Mouse (Mus musculus) A20 (cell line): ENCODE results near the gene Gm10837.
A peak's percentile ranks its signal among the peaks of the same experiment; 100 is the strongest.
"Not testable (repeated sequence)": the region's sequence is repeated elsewhere in the genome, so short reads cannot be mapped to it uniquely, and the experiment has no call there.

ENCODE experiments used
- DNase-seq: peaks from one replicate; pipeline ENCODE4 v3.0.0-alpha.2; 2011; ENCODE audit warnings: low read depth, low spot score

Gene Gm10837

DNA sequence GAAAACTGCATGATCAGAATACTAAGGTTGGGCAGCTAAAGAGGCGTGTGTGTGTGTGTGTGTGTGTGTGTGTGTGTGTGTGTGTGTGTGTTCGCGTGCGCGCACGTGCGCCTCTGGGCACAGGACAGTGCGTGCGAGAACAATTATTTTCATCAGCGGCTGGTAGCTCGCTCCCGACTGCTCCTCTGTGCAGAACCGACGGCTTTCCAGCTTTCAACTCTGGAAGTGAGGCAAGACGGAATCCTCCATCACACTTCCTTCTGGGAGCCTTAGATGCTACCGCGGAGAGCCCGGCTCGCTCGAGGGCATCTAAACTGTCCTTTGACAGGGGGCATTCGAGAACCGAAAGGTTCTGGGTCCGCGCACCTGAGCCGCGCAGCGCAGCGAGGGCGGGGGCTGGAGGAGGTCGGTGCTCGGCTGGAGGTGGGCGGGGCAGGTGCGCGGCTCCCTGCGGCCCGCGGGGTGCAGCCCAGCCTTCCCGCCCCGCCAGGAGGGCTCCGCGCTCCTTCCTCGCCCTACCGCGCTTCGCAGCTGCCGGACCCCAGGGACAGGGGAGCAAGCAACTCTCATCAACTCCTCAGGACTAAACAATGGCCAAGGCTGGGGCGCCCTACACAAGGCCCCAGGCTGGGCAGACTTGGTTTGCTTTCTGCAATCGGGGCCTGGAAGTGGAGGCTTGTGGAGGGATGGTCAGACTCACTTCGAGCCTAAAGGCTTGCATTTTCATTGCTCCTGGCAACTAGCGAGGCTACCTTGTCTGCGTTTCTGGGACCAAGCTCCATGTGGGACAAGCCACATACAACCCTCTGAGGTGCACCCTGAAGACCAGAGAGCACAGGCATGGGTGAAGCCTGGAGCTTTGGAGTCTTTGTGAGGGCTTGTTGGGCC, at the start of gene Gm10837:
Gene Gm10837, plus strand, starts transcription at position 146 of the 888 bp plus-strand sequence.
- no peak for DNase-seq

DNA sequence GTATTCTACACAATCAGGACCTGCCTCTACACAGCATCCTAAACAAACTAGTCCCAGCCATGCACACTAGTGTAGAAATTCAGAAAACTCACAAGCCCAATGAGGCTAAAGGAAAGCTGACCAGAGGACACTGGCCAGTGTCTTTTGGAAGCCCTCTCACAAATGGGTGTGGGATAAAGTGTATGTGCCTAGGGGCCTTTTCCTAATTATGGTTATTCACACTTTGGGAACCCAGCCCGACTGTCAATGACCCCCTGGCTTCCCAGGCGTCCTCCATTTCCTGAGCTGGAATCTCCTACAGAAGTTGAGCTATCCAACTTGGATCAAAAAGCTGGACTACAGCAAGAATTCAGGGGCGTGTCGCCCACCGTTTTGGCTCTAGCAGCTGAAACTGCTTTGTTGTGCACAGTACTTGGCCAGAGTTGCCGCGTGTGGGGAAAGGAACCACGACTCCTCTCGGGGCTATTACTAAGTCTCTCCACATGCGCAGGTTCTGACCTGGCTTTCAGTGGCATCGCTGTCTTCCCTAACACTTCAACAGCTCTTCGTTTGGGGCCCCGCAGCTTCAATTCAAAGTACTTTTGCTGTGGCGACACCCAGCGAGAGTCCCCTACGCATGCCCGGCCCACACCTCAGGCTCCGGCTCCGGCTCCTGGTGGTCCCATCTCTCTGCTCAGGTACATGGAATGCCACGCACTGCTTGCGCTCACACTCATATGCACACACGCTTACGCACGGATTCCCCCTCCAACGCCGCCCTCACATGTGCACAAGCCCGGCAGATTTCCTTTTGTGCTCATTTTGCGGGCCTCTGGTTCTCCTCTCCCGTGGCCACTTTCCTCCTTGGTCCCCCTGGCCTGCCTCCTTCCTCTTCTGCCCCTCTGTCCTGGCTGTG, 40.5 kb upstream of the Gm10837 start:
- DNase-seq, result no peak

DNA sequence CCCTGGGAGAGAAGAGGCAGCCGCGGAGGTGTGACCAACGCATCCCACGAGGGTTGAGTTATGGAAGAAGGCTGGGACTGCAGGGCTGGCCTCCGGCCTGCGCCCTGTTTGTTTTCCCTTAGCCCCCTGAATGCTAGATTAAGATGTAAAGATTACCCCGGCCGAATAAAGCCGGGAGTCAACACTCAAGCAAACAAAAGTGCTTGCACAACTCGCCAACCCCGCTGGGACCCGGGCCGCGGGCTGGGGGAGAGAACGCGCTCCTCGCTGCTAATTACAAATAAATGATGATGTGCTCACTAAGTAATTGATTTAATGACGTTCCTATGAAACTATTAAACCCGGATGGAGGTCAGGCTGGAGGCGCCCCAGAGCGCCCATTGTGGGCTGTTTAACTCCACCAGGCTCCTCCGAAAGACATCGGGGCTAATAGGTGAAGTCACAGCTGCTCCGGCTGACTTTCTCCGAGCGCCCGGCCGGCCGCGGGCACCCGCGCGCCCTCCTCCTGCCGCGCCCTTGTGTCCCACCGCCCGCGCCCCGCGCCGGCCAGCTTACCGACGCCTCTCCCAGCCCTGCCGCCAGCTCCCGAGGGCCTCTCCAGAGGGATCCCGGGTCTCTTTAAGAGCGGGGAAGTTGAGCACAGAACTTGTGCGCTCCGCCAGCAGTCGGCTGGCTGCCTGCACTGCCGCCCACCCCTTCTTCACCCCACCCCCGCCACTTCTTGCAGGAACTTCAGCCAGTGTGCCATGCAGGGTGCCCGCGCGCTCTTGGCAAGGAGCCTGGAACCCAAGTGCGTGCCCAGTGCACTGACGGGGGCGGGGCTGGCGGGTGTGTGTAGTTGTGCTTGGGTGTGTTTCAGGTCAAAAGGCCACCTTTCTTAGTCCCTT, 39.6 kb upstream of the Gm10837 start, which contains the start of gene Gm5089:
Gene Gm5089, minus strand, starts transcription at position 620 of the 887 bp plus-strand sequence.
- DNase-seq, result no peak

DNA sequence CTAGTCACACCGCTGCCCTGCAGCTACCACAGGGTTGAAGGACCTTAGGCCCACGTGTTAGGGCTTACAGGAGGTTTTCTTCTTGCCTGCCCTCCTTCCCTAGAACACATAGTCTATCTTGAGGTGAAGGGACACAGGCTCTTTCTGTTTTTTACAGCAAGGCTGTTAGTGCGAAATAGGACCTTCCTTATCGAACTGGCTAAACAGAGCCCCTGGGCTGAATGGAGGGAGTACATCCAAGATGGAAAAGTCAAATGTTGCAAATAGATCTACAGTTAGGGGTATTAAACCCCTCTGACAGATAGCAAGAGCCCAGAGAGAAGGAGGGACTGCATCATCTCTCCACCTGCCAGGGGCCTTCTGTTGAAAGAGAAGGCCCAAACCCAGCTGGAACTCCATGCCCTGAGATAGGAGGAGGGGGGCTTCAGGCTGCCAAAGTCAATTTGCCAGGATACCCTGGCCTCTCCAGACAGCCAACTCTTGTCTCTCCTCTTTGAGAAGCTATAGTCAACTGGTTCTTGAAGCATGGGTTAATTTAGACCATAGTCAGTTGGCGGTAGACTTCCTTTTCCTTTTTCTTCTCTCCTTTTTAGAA, 38.7 kb upstream of the Gm10837 start:
- no peak for DNase-seq

DNA sequence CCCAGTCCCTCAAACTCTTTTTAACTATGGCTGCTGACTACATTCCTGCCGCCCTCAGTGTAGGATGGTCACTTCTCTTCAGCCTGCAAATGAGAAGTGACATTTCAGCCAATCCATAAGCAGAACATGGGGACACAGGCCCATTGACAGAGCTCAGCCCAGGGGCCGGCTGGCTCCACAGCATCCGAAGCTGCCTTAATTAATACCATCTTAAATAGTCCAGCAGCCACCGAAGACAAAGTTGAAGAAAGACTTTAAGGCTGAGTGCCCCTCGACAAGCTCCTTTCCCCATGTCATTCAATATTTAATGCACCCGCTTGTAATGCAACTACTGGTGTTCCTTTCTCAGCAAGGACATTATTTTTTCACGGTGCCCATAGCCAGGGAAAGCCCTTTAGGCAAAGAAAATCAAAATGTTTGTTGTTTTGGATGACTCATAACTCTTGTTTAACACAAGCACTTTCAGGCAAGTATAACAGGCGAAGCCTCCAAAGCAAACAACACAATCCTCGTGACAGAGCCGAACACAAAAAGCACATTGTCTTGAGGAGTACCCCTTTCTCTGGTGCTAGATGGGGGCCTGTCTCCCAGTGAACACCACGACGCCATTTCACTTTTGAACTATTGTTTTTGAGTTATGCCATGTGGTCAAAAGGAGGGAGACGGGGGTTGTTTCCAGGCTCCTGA, 37.5 kb upstream of the Gm10837 start:
- no peak for DNase-seq

DNA sequence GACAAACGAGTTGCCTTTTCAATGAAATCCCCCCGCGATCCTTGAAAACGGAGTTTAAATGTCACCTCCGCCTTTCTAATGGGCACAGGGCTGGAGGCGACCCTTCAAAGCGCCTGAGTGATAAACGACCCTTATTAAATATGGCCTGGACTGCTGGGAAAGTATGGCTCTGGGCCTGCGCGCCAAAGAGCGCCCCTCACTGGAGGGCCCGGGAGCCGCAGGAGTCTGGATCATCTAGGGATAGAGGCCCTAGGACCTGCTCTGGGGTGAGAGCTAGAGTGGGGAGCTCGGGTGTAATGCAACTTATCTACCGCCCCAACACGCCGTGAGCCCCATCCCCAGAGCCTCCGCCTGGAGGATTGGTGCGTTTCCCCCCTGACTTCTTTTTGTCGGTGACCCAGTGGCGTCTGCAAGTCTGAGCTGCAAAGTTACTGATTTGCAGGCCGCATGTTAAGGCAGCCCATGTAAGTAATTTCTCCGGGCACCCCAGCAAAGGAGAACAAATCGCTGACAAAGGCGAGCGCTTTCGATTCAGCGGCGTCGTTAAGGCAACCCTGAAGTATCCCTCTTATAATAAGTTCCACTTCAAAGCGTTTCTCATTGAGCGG, 36.9 kb upstream of the Gm10837 start:
- no peak for DNase-seq

DNA sequence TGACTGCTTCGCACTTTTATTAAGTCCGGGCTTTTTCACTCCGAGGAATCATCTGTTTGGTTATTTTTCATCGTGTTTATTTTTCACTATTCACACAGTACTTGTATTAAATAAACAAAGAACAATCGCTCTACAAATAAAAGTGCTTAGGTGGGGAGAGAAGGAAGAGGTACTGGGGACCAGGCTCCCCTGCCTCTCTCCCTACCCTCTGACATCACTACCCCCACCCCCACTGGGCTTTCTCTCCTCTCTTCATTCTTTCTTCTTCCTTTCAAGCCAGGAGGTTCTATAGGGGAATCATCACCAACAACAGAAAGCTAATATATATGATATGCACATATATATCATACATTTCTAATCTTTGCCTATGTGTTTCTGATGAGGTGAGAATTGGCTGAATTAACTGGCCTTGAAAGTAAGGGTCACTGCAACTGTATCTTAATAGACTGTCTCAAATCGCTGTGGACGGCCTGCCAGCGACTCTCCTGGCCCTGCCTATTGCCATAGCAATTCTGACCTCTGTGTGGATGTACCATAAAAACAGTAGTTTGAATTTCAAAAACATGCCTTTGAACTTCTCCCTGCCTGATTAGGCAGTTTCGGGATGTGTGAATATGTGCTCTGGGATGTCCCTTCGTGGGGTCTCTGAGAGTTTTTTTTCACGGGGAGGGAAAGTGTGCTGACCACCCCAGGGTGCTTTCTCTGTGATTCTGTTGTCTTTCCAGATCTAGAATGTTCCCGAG, 36.2 kb upstream of the Gm10837 start:
- DNase-seq, result no peak

DNA sequence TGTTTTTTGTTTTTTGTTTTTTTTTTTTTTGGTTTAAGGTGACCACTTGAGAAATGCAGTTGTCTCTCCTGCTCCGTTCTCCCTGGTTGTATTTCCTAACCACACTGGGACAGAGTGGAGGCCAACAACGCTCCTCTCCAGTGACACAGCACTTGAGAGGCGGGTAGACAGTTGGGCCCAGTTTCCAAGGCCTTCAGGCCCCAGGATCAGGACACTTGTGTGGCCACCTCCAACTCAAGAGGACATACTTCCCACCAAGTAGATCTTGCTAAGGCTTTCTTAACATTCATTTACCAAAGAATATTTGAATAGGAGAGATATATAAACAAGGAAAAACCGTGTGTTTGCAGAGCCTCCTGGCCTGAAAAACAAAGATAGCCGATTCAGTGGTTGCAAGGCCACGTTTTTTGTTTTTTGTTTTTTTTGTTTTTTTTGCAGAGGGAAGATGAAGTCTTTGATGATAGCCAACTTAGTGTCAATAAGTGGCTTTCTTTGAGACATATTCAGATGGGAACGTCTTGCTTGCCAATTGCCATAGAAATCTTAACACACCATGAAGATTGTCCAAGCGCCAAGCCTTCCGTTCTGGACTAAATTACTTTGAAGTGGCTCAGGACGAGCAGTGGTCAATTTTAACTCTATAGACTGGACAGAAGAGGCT, 35.4 kb upstream of the Gm10837 start:
- no peak for DNase-seq

DNA sequence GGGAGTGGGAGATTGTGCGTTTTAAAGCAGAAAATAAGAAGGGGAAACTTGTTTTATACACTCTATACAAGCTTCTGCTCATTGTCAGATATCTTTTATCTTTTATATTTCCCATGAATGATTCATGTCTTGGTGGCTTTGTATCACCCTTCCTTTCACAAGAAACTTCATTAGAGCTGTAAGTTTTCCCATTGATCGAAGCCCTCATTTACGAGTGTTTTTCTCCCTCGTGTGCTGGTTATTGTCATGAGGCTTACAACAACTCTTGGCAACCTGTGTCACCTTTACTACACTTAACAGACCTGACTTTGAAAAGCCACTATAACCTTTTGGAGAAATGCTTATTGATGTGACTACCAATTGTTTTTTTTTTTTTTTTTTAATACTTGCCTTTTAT, 34.8 kb upstream of the Gm10837 start:
- no peak for DNase-seq

DNA sequence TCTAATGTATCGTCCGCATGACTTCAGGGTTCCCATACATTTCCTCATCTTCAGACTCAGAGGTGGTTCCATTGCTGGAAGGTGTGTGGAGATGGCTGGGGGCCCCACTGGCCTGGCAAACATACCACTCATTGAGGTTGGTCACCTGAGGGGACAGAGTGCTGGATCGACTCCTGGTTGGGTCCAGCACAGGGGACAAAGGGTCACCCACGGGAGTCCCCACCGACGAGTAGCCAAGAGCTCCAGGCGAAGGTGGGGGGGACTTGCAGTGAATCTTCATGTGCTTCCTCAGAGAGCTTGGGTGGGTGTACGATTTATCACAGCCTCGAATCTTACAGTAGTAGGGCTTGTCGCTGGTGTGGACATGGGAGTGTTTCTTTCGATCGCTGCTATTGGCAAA, 31.1 kb upstream of the Gm10837 start:
- not testable (repeated sequence) for DNase-seq

DNA sequence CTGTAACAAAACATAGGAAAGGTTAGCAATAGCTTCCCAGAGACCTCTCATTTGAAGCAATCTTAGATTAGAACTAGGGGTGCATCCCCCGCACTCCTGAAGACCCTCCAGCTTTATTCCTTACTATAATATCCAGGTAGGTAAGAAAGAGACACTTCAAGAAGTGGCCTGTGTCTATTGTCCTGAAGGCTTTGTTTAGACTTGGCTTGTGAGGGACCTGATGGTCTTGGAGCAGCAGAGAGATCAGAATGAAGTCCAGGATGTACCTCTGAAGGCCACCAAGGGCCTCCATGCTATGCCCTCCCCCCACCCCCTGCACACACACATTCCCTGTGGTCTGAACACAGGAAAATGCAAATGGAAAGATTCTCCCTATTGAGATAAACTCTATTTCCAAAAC, 30.6 kb upstream of the Gm10837 start:
- DNase-seq, result no peak

DNA sequence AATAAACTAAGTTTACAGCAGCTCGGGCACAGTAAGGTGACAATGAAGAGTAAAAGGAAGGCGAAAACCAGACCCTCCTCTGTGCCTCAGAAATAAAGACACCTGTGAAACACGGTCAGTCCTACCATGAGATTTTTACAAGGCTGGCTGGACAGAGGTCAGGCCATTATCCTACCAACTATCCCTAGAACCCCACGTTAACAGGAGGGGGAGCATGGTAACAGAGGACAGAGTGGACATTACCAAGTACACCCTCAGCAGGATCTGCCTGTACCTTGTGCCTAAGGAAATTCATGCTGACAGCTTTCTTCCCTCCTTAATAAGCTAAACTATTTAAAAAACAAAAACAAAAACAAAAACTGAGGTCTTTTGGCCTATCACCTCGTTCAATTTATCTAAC, 30.2 kb upstream of the Gm10837 start:
- DNase-seq, result no peak

DNA sequence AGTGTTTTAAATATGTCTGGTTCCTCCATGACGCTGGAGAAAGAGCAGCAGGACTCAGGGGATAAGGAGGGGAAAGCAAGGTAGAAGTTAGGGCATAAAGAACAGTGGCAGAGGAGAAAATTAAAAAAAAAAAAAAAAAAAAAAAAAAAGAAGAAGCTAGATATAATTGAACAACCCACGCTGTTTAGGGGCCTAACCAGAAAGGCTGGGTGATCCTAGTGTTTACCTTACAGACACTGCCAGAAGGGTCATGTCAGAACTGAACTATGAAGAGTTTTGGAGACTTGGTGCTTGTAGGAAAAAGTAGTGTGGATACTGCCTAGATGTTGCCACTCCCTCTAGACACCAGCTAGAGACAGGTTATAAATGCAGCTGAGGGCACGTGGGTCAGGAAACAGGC, 28.9 kb upstream of the Gm10837 start:
- peak; percentile 32 for DNase-seq

DNA sequence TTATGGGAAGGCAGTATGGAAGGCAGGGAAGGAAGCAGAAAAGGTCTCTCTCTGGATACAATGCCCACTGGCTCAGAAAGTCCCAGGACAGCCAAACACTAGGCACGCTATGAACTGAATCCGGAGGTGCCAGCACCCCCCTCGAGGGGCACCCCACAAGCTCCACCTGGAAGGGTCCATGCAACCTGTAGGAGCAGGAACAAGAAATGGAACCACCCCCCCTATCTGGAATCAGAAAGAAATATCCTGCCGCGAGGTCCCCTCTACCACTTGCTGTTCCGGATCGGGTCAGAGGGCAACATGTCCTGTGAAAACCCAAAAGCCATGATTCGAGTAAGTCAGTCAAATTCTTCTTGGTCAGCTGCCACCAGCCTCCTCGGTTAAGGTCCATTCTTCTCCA, 28.4 kb upstream of the Gm10837 start:
- DNase-seq, result peak; percentile 34

DNA sequence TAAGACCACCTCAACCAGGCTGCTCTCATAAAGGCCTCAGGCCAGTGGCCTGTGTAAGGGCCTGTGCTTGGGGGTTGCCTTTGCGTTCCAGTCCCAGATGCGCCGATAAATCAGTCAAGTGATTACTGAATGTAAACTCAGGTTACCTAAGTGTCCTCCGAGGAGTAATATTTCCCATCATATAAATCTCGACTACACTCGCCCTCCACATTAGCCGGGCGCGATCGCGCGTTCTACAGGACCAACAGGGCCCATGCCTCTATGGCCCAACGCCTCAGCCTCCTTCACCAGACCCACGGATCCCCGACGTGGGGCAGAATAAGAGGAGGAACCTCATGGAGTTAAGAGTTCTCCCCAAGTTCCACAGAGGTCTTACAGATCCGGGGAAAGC, 27.7 kb upstream of the Gm10837 start:
- no peak for DNase-seq

DNA sequence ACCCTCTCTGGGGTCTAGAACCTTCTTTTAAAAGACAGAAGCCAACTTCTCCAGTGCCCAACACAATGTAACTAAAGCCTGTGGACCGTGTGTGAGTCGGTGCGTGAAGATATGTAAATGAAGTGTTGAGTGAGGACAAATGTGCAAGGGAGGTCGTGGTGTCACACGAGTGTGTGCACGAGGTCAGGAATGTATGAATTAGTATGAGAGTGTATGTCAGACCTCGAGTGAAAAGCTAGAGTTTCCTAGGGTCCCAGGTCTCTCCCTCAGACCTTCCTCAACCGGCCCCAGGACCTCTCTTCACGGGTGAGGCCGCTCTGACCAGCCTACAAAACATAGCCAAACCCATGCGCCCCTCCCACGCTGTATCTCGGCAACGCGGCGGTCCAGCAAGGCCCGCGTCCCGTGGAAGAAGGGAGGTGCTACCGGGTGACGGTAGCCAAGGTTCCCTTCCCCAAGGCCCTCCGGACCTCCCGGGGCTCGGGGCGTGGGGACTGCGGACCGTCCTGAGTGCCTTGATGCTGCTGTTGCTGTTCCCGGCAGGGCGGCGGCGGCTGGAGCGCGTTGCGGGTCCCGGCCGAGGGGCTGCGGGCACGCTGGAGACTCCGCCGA, 27.2 kb upstream of the Gm10837 start:
- DNase-seq, result peak; percentile 87

DNA sequence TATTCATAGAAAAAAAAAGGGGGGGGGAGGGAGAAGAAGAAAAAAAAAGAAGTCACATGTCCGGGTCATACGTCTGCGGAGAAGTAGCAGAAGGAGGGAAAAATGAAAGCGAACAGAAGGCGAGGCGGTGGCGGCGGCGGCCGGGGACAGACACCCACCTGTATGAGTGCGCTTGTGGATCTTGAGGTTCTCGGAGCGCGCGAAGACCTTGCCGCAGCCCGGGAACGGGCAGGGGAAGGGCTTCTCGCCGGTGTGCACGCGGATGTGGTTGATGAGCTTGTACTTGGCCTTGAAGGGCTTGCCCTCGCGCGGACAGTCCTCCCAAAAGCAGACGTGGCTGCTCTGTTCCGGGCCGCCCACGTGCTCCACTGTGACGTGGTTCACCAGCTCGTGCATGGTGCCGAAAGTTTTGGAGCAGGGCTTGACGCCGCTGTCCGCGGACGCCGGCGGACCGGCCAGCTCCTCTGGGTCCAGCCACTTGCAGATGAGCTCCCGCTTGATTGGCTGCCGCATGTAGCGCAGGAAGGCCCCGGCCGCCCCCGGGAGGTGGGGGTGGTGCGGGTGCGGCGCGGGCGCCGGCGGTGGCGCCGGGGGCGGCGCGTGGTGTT, 26.5 kb upstream of the Gm10837 start:
- DNase-seq, result peak; percentile 87

DNA sequence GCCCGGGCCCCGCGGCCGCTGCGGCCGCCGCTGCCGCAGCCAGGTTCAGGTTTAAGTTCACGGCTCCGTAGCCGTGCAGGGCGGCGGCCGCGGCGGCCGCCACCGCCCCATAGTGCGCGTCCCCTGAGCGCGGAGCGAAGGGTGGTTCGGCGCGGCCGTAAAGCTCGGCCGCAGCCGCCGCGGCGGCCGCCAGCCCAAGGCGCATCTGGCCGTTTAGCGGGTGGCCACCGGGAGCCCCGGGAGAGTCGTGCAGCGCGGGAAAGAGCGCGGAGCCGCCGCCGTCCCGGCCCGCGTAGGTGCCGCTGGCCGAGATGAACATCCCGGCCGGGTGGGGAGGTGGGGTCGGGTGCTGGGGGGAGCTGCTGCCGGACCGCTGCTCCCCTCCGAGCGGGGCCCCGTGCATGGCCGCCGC, 26.0 kb upstream of the Gm10837 start:
- no peak for DNase-seq
